Mouse (Mus musculus): ENCODE data around the gene Ppm1f. TPM values are rescaled to one million over a fixed set of nuclear protein-coding genes. Genes with fewer than 3 reads are reported as not detected.
"Not testable (repeated sequence)": the region's sequence is repeated elsewhere in the genome, so short reads cannot be mapped to it uniquely, and the experiment has no call there.

Gene Ppm1f
- polyA plus RNA-seq (2014; fragmentation: Nextera tagmentation; extraction: Ambion mirVana), result 18.6 and 19.9 TPM in 2 replicates

GRCm38 (mm10) chr16:16896382-16897055 is at the start of gene Ppm1f:
TSS of gene Ppm1f (plus strand) at chr16:16896469.
- H3K4me3 ChIP-seq (ENCODE audit: control insufficient read depth in 1 of 2, insufficient read depth in 1 of 2, low read depth in 1 of 2, low read length in 2 of 2), result peak within 1 kb of the TSS; percentile 56 to 76
- no peaks in the 10 kb centered on the region for H3K9me3 ChIP-seq (ENCODE audit: control insufficient read depth, low read length)
- H3K4me1 ChIP-seq (ENCODE audit: control insufficient read depth in 2 of 2, insufficient read depth in 2 of 2, low read length in 2 of 2), result peaks cover 2 to 9% of the 10 kb centered on the region in 2 experiments; a peak in 3 of 4 replicates
- ATAC-seq (ENCODE audit: insufficient number of reproducible peaks, insufficient read depth, low FRiP score, low read depth), result peak; percentile 92
- H3K9ac ChIP-seq (ENCODE audit: low read length), result peak within 1 kb of the TSS; percentile 76
- WGBS, result under 1% methylated on average over 29 of the region's 29 CpGs
- H3K27me3 ChIP-seq (ENCODE audit: control insufficient read depth, insufficient read depth, low read length), result no peaks in the 10 kb centered on the region
- peaks cover 35% of the 10 kb centered on the region for H3K36me3 ChIP-seq (ENCODE audit: control insufficient read depth, insufficient read depth, low read length)
- H3K27ac ChIP-seq (replicated peaks in 1 of 2; ENCODE audit: control insufficient read depth in 1 of 2, insufficient read depth in 1 of 2, low read depth in 2 of 2, low read length in 2 of 2), result peak within 1 kb of the TSS; percentile 30 to 56
- peak within 1 kb of the TSS; percentile 77 for H3K4me2 ChIP-seq (ENCODE audit: low read length)

- H3K9ac ChIP-seq (ENCODE audit: low read length), result no peak overlapping the region
- no peak overlapping the region for H3K4me2 ChIP-seq (ENCODE audit: low read length)
- H3K4me3 ChIP-seq (ENCODE audit: control insufficient read depth in 1 of 2, insufficient read depth in 1 of 2, low read depth in 1 of 2, low read length in 2 of 2), result no peak overlapping the region
- H3K9me3 ChIP-seq (ENCODE audit: control insufficient read depth, low read length), result no peaks in the 10 kb centered on the region
- no peaks in the 10 kb centered on the region for H3K4me1 ChIP-seq (ENCODE audit: control insufficient read depth in 2 of 2, insufficient read depth in 2 of 2, low read length in 2 of 2)
- H3K27ac ChIP-seq (replicated peaks in 1 of 2; ENCODE audit: control insufficient read depth in 1 of 2, insufficient read depth in 1 of 2, low read depth in 2 of 2, low read length in 2 of 2), result no peak overlapping the region
- no peaks in the 10 kb centered on the region for H3K36me3 ChIP-seq (ENCODE audit: control insufficient read depth, insufficient read depth, low read length)
- ATAC-seq (ENCODE audit: insufficient number of reproducible peaks, insufficient read depth, low FRiP score, low read depth), result no peak
- no peaks in the 10 kb centered on the region for H3K27me3 ChIP-seq (ENCODE audit: control insufficient read depth, insufficient read depth, low read length)
These were observed 47.1 kb upstream of the Ppm1f start for GRCm38 (mm10) chr16:16849196-16849595.

GRCm38 (mm10) chr16:16852411-16852810 is 43.9 kb upstream of the Ppm1f start:
- Histone ChIP-seq H3K36me3 (ENCODE audit: control insufficient read depth, insufficient read depth, low read length) (no peaks in the 10 kb centered on the region), H3K4me1 (ENCODE audit: control insufficient read depth in 2 of 2, insufficient read depth in 2 of 2, low read length in 2 of 2) (no peaks in the 10 kb centered on the region), H3K4me2 (ENCODE audit: low read length) (no peak overlapping the region), H3K4me3 (ENCODE audit: control insufficient read depth in 1 of 2, insufficient read depth in 1 of 2, low read depth in 1 of 2, low read length in 2 of 2) (no peak overlapping the region), H3K9me3 (ENCODE audit: control insufficient read depth, low read length) (no peaks in the 10 kb centered on the region), H3K27me3 (ENCODE audit: control insufficient read depth, insufficient read depth, low read length) (no peaks in the 10 kb centered on the region), H3K27ac (replicated peaks in 1 of 2; ENCODE audit: control insufficient read depth in 1 of 2, insufficient read depth in 1 of 2, low read depth in 2 of 2, low read length in 2 of 2) (no peak overlapping the region), H3K9ac (ENCODE audit: low read length) (no peak overlapping the region)
- 86% methylated on average over 3 of the region's 3 CpGs for WGBS
- no peak for ATAC-seq (ENCODE audit: insufficient number of reproducible peaks, insufficient read depth, low FRiP score, low read depth)

- Histone ChIP-seq H3K4me1 (ENCODE audit: control insufficient read depth in 2 of 2, insufficient read depth in 2 of 2, low read length in 2 of 2) (no peaks in the 10 kb centered on the region), H3K9ac (ENCODE audit: low read length) (no peak overlapping the region), H3K4me2 (ENCODE audit: low read length) (no peak overlapping the region), H3K27me3 (ENCODE audit: control insufficient read depth, insufficient read depth, low read length) (no peaks in the 10 kb centered on the region), H3K27ac (replicated peaks in 1 of 2; ENCODE audit: control insufficient read depth in 1 of 2, insufficient read depth in 1 of 2, low read depth in 2 of 2, low read length in 2 of 2) (no peak overlapping the region), H3K36me3 (ENCODE audit: control insufficient read depth, insufficient read depth, low read length) (no peaks in the 10 kb centered on the region), H3K9me3 (ENCODE audit: control insufficient read depth, low read length) (no peaks in the 10 kb centered on the region), H3K4me3 (ENCODE audit: control insufficient read depth in 1 of 2, insufficient read depth in 1 of 2, low read depth in 1 of 2, low read length in 2 of 2) (no peak overlapping the region)
- ATAC-seq (ENCODE audit: insufficient number of reproducible peaks, insufficient read depth, low FRiP score, low read depth), result no peak
- WGBS, result 22% methylated on average over 6 of the region's 6 CpGs
These were observed 41.4 kb upstream of the Ppm1f start for GRCm38 (mm10) chr16:16854836-16855235.

- no peak overlapping the region for H3K4me2 ChIP-seq (ENCODE audit: low read length)
- ATAC-seq (ENCODE audit: insufficient number of reproducible peaks, insufficient read depth, low FRiP score, low read depth), result no peak
- WGBS, result 87% methylated on average over 1 of the region's 1 CpGs
These were observed 40.7 kb upstream of the Ppm1f start for GRCm38 (mm10) chr16:16855541-16855940.

GRCm38 (mm10) chr16:16856054-16856453 is 40.2 kb upstream of the Ppm1f start:
- WGBS, result 74% methylated on average over 9 of the region's 9 CpGs
- H3K4me1 ChIP-seq (ENCODE audit: control insufficient read depth in 2 of 2, insufficient read depth in 2 of 2, low read length in 2 of 2); H3K9me3 ChIP-seq (ENCODE audit: control insufficient read depth, low read length); H3K36me3 ChIP-seq (ENCODE audit: control insufficient read depth, insufficient read depth, low read length); H3K27me3 ChIP-seq (ENCODE audit: control insufficient read depth, insufficient read depth, low read length); H3K9ac ChIP-seq (ENCODE audit: low read length); H3K4me2 ChIP-seq (ENCODE audit: low read length); H3K4me3 ChIP-seq (ENCODE audit: control insufficient read depth in 1 of 2, insufficient read depth in 1 of 2, low read depth in 1 of 2, low read length in 2 of 2); ATAC-seq (ENCODE audit: insufficient number of reproducible peaks, insufficient read depth, low FRiP score, low read depth); H3K27ac ChIP-seq (replicated peaks in 1 of 2; ENCODE audit: control insufficient read depth in 1 of 2, insufficient read depth in 1 of 2, low read depth in 2 of 2, low read length in 2 of 2): not testable (repeated sequence)

More at GRCm38 (mm10) chr16:16855541-16855940, 40.7 kb upstream of the Ppm1f start:
- H3K4me1 ChIP-seq (ENCODE audit: control insufficient read depth in 2 of 2, insufficient read depth in 2 of 2, low read length in 2 of 2), result no peaks in the 10 kb centered on the region
- H3K9me3 ChIP-seq (ENCODE audit: control insufficient read depth, low read length), result no peaks in the 10 kb centered on the region
- H3K36me3 ChIP-seq (ENCODE audit: control insufficient read depth, insufficient read depth, low read length), result no peaks in the 10 kb centered on the region
- no peak overlapping the region for H3K9ac ChIP-seq (ENCODE audit: low read length)
- no peak overlapping the region for H3K27ac ChIP-seq (replicated peaks in 1 of 2; ENCODE audit: control insufficient read depth in 1 of 2, insufficient read depth in 1 of 2, low read depth in 2 of 2, low read length in 2 of 2)
- no peak overlapping the region for H3K4me3 ChIP-seq (ENCODE audit: control insufficient read depth in 1 of 2, insufficient read depth in 1 of 2, low read depth in 1 of 2, low read length in 2 of 2)
- H3K27me3 ChIP-seq (ENCODE audit: control insufficient read depth, insufficient read depth, low read length), result no peaks in the 10 kb centered on the region

GRCm38 (mm10) chr16:16856731-16857476 is 39.4 kb upstream of the Ppm1f start:
- WGBS, result 61% methylated on average over 13 of the region's 13 CpGs
- no peak for ATAC-seq (ENCODE audit: insufficient number of reproducible peaks, insufficient read depth, low FRiP score, low read depth)
- Histone ChIP-seq H3K9me3 (ENCODE audit: control insufficient read depth, low read length) (no peaks in the 10 kb centered on the region), H3K27ac (replicated peaks in 1 of 2; ENCODE audit: control insufficient read depth in 1 of 2, insufficient read depth in 1 of 2, low read depth in 2 of 2, low read length in 2 of 2) (no peak overlapping the region), H3K9ac (ENCODE audit: low read length) (no peak overlapping the region), H3K4me2 (ENCODE audit: low read length) (no peak overlapping the region), H3K4me1 (ENCODE audit: control insufficient read depth in 2 of 2, insufficient read depth in 2 of 2, low read length in 2 of 2) (no peaks in the 10 kb centered on the region), H3K27me3 (ENCODE audit: control insufficient read depth, insufficient read depth, low read length) (no peaks in the 10 kb centered on the region), H3K4me3 (ENCODE audit: control insufficient read depth in 1 of 2, insufficient read depth in 1 of 2, low read depth in 1 of 2, low read length in 2 of 2) (no peak overlapping the region), H3K36me3 (ENCODE audit: control insufficient read depth, insufficient read depth, low read length) (no peaks in the 10 kb centered on the region)

Data from heart, embryonic 14.5 days (tissue).